Mouse (Mus musculus) midbrain, embryonic 11.5 days (tissue): ENCODE measurements at regions not wholly inside any gene's neighbourhood (a gene's known extent, or its start where the extent isn't known, plus 50 kb on each side); places are given as distances from the start of the nearest gene placed in this dataset.

Experiments used
- ATAC-seq: fragments of 200-750 bp; cut with Nextera tagmentation; 2 replicates; pipeline ENCODE4 v1.8.0; 2017; ENCODE audit warnings: moderate TSS enrichment, moderate library complexity; ENCODE audit not compliant: low FRiP score
- DNase-seq: peaks from one replicate; pipeline ENCODE4 v3.0.0; 2015; ENCODE audit warnings: low spot score; ENCODE audit errors: missing footprints
- H3K27ac ChIP-seq: fragments of 300-500 bp; sonication (generic); 2 replicates; pipeline ENCODE4 v1.5.1; 2014; ENCODE audit warnings: low read depth, low read length
- H3K27me3 ChIP-seq: fragments of 300-500 bp; sonication (generic); 2 replicates; pipeline ENCODE4 v1.6.1; 2014; ENCODE audit warnings: mild to moderate bottlenecking, low read length, moderate library complexity, mixed read lengths; ENCODE audit not compliant: control insufficient read depth, insufficient read depth
- H3K36me3 ChIP-seq: fragments of 300-500 bp; sonication (generic); 2 replicates; pipeline ENCODE4 v1.6.1; 2014; ENCODE audit warnings: mild to moderate bottlenecking, low read length, moderate library complexity, mixed read lengths; ENCODE audit not compliant: control insufficient read depth, insufficient read depth
- H3K4me1 ChIP-seq: fragments of 300-500 bp; sonication (generic); 2 replicates; pipeline ENCODE4 v1.6.1; 2014; ENCODE audit warnings: low read length; ENCODE audit not compliant: control insufficient read depth, insufficient read depth
- H3K4me2 ChIP-seq: fragments of 300-500 bp; sonication (generic); 2 replicates; pipeline ENCODE4 v1.6.1; 2014; ENCODE audit warnings: mild to moderate bottlenecking, moderate library complexity
- H3K4me3 ChIP-seq: fragments of 300-500 bp; sonication (generic); 2 replicates; pipeline ENCODE4 v1.5.1; 2014; ENCODE audit warnings: low read depth, low read length
- H3K9ac ChIP-seq: fragments of 300-500 bp; sonication (generic); 2 replicates; pipeline ENCODE4 v1.6.1; 2014; ENCODE audit warnings: low read length
- H3K9me3 ChIP-seq: fragments of 300-500 bp; sonication (generic); 2 replicates; pipeline ENCODE4 v1.6.1; 2016; ENCODE audit warnings: low read length; ENCODE audit not compliant: control insufficient read depth
- WGBS: fragments of 180-500 bp; shearing (Covaris S2); extraction: QIAGEN DNeasy Blood & Tissue Kit; methylation state at CpG from one replicate; pipeline ENCODE4 v1.1.7; 2014; 5-methylcytosine and 5-hydroxymethylcytosine counted together

GRCm38 (mm10) chr5:67532756-67533255 is 74.9 kb upstream of the Shisa3 start:
- WGBS: 14% methylated on average over 15 of the region's 15 CpGs
- Histone ChIP-seq H3K9ac (no peak overlapping the region), H3K36me3 (no peaks in the 10 kb centered on the region), H3K27ac (no peak overlapping the region), H3K4me1 (peaks cover 7% of the 10 kb centered on the region), H3K4me3 (peak overlapping the region; percentile 18; the same call in 1 of the 2 replicates), H3K27me3 (peaks cover 5% of the 10 kb centered on the region; the same call in 1 of the 2 replicates), H3K4me2 (peak overlapping the region; percentile 44), H3K9me3 (no peaks in the 10 kb centered on the region)
- peak; percentile 91 for DNase-seq
- peak; percentile 60 for ATAC-seq

- Histone ChIP-seq H3K4me1 (peaks cover 7% of the 10 kb centered on the region), H3K4me3 (no peak overlapping the region), H3K27ac (no peak overlapping the region), H3K9me3 (no peaks in the 10 kb centered on the region), H3K36me3 (no peaks in the 10 kb centered on the region), H3K4me2 (no peak overlapping the region), H3K27me3 (peaks cover 5% of the 10 kb centered on the region; the same call in 1 of the 2 replicates), H3K9ac (no peak overlapping the region)
- 81% methylated on average over 7 of the region's 7 CpGs for WGBS
- DNase-seq (no peak), ATAC-seq (no peak)
Observed at GRCm38 (mm10) chr5:67534056-67534455, 73.6 kb upstream of the Shisa3 start.

- no peak overlapping the region for H3K4me3 ChIP-seq
- no peaks in the 10 kb centered on the region for H3K36me3 ChIP-seq
- peaks cover 2% of the 10 kb centered on the region for H3K4me1 ChIP-seq
- H3K27me3 ChIP-seq: peaks cover 5% of the 10 kb centered on the region; the same call in 1 of the 2 replicates
- ATAC-seq (no peak), DNase-seq (no peak)
- H3K9ac ChIP-seq: no peak overlapping the region
- H3K4me2 ChIP-seq: no peak overlapping the region
- no peaks in the 10 kb centered on the region for H3K9me3 ChIP-seq
- no peak overlapping the region for H3K27ac ChIP-seq
- 88% methylated on average over 5 of the region's 5 CpGs for WGBS
Observed at GRCm38 (mm10) chr5:67537990-67538389, 69.7 kb upstream of the Shisa3 start.

GRCm38 (mm10) chr5:67539591-67540238 is 68.0 kb upstream of the Shisa3 start:
- ATAC-seq (no peak), DNase-seq (no peak)
- Histone ChIP-seq H3K9ac (no peak overlapping the region), H3K4me3 (no peak overlapping the region), H3K9me3 (no peaks in the 10 kb centered on the region), H3K4me1 (no peaks in the 10 kb centered on the region), H3K4me2 (no peak overlapping the region), H3K27ac (no peak overlapping the region), H3K27me3 (no peaks in the 10 kb centered on the region; the same call in 1 of the 2 replicates), H3K36me3 (no peaks in the 10 kb centered on the region)
- 79% methylated on average over 8 of the region's 8 CpGs for WGBS

- Histone ChIP-seq H3K9me3 (no peaks in the 10 kb centered on the region), H3K4me2 (no peak overlapping the region), H3K9ac (no peak overlapping the region), H3K27me3 (no peaks in the 10 kb centered on the region), H3K4me1 (no peaks in the 10 kb centered on the region), H3K4me3 (no peak overlapping the region), H3K36me3 (no peaks in the 10 kb centered on the region), H3K27ac (no peak overlapping the region)
- 77% methylated on average over 3 of the region's 3 CpGs for WGBS
- no peak for ATAC-seq
- DNase-seq: no peak
Observed at GRCm38 (mm10) chr5:67541867-67542266, 65.8 kb upstream of the Shisa3 start.

GRCm38 (mm10) chr5:67544028-67544589 is 63.6 kb upstream of the Shisa3 start:
- Histone ChIP-seq H3K4me3 (no peak overlapping the region), H3K4me2 (no peak overlapping the region), H3K9ac (no peak overlapping the region), H3K9me3 (no peaks in the 10 kb centered on the region), H3K36me3 (no peaks in the 10 kb centered on the region), H3K27ac (no peak overlapping the region), H3K4me1 (no peaks in the 10 kb centered on the region), H3K27me3 (no peaks in the 10 kb centered on the region)
- WGBS: 84% methylated on average over 9 of the region's 9 CpGs
- ATAC-seq (no peak), DNase-seq (no peak)

- no peak overlapping the region for H3K4me2 ChIP-seq
Observed at GRCm38 (mm10) chr5:67550257-67550656, 57.4 kb upstream of the Shisa3 start.

GRCm38 (mm10) chr5:67551668-67552390 is 55.9 kb upstream of the Shisa3 start:
- Histone ChIP-seq H3K9me3 (no peaks in the 10 kb centered on the region), H3K27me3 (no peaks in the 10 kb centered on the region), H3K4me2 (no peak overlapping the region), H3K27ac (no peak overlapping the region), H3K9ac (no peak overlapping the region), H3K36me3 (no peaks in the 10 kb centered on the region), H3K4me3 (no peak overlapping the region), H3K4me1 (no peaks in the 10 kb centered on the region)
- no peak for DNase-seq
- WGBS: 82% methylated on average over 6 of the region's 6 CpGs
- ATAC-seq: no peak

More at GRCm38 (mm10) chr5:67550257-67550656, 57.4 kb upstream of the Shisa3 start:
- Histone ChIP-seq H3K9me3 (no peaks in the 10 kb centered on the region), H3K4me1 (no peaks in the 10 kb centered on the region), H3K4me3 (no peak overlapping the region), H3K27me3 (no peaks in the 10 kb centered on the region), H3K36me3 (no peaks in the 10 kb centered on the region), H3K9ac (no peak overlapping the region), H3K27ac (no peak overlapping the region)
- ATAC-seq: no peak
- WGBS: 89% methylated on average over 6 of the region's 6 CpGs
- DNase-seq: no peak

- no peak overlapping the region for H3K4me2 ChIP-seq
- ATAC-seq: no peak
- no peaks in the 10 kb centered on the region for H3K36me3 ChIP-seq
- H3K4me1 ChIP-seq: no peaks in the 10 kb centered on the region
- no peak overlapping the region for H3K9ac ChIP-seq
- no peaks in the 10 kb centered on the region for H3K27me3 ChIP-seq
- no peak for DNase-seq
- no peak overlapping the region for H3K4me3 ChIP-seq
- H3K27ac ChIP-seq: no peak overlapping the region
- WGBS: 94% methylated on average over 2 of the region's 2 CpGs
- H3K9me3 ChIP-seq: no peaks in the 10 kb centered on the region
Observed at GRCm38 (mm10) chr5:67552865-67553264, 54.8 kb upstream of the Shisa3 start.
